Mouse (Mus musculus) embryonic fibroblast, embryonic 13.5 days (primary cell): Measurements from ENCODE around the gene Papolb. TPM values are rescaled to one million over a fixed set of nuclear protein-coding genes. Genes with fewer than 3 reads are reported as not detected.

ENCODE experiments used
- H3K27ac ChIP-seq: 2 replicates; pipeline ENCODE4 v1.5.1; 2012; ENCODE audit warnings: low read length, control low read depth, inconsistent platforms; ENCODE audit not compliant: insufficient read depth
- H3K4me1 ChIP-seq: 2 replicates; pipeline ENCODE4 v1.6.1; 2011; ENCODE audit warnings: low read length; ENCODE audit not compliant: control insufficient read depth, insufficient read depth
- H3K4me3 ChIP-seq: 2 replicates; pipeline ENCODE4 v1.5.1; 2011; ENCODE audit warnings: mild to moderate bottlenecking, control low read depth, low read length; ENCODE audit not compliant: insufficient read depth
- CTCF ChIP-seq: IDR thresholded peaks from 2 replicates; pipeline ENCODE4 v1.5.1; 2011; ENCODE audit warnings: mild to moderate bottlenecking, control low read depth, low read length, moderate library complexity, borderline replicate concordance; ENCODE audit not compliant: insufficient read depth
- POLR2A ChIP-seq: IDR thresholded peaks from 2 replicates; pipeline ENCODE4 v1.6.1; 2011; ENCODE audit warnings: low read depth, mild to moderate bottlenecking, control low read depth, low read length, moderate library complexity
- polyA plus RNA-seq: library from polyadenylated mRNA; stranded (reverse); fragments of >200 nt; gene quantifications from 2 replicates; pipeline ENCODE4 v1.2.4, GENCODE M21; 2011; ENCODE audit warnings: low read depth; ENCODE audit not compliant: missing spikeins, insufficient read length

Gene Papolb
- polyA plus RNA-seq, 1 experiment: 0.37 TPM

GRCm38 (mm10) chr5:142477346-142477745 lies 52.5 kb downstream of the Papolb start:
- Histone ChIP-seq H3K4me1 (peaks cover 3% of the 10 kb centered on the region), H3K27ac (no peak overlapping the region), H3K4me3 (no peak overlapping the region)
- TF ChIP-seq POLR2A (no peak), CTCF (no peak)

Other genes with a start within 250 kb of the Papolb start
- gene Foxk1, start 128.6 kb downstream of the Papolb start, polyA plus RNA-seq: 34.1 and 38.3 TPM in 2 replicates
- gene Ap5z1, start 66.1 kb downstream of the Papolb start, polyA plus RNA-seq: 8.2 and 10.1 TPM in 2 replicates
- 7.4 and 11.7 TPM in 2 replicates for gene Radil, start 21.0 kb upstream of the Papolb start, polyA plus RNA-seq
- gene Mmd2, start 78.7 kb upstream of the Papolb start, polyA plus RNA-seq: not detected in 2 replicates
- 56.8 and 59.9 TPM in 2 replicates for gene Wipi2, start 97.6 kb upstream of the Papolb start, polyA plus RNA-seq
- gene Slc29a4, start 162.4 kb upstream of the Papolb start, polyA plus RNA-seq: 0.39 and 1.3 TPM in 2 replicates